Mouse (Mus musculus): Measurements from ENCODE around the gene Pdxp. TPM values are rescaled to one million over a fixed set of nuclear protein-coding genes. Genes with fewer than 3 reads are reported as not detected.
A peak's percentile ranks its signal among the peaks of the same experiment; 100 is the strongest.

The Pdxp gene
- polyA plus RNA-seq, 1 experiment from 2014 or later: 105 TPM

GRCm38 (mm10) chr15:78931577-78931976 is 17.9 kb downstream of the Pdxp start:
- H3K36me3 ChIP-seq (replicated peaks; ENCODE audit: control insufficient read depth, insufficient read depth): 0 out of 2 replicates have a peak, but pooled peaks cover 4% of the 10 kb centered on the region
- H3K27ac ChIP-seq: no peak overlapping the region
- no peak overlapping the region for H3K4me3 ChIP-seq (replicated peaks; ENCODE audit: low read length)
- H3K27me3 ChIP-seq (ENCODE audit: control insufficient read depth, insufficient read depth, low read length): peaks cover 15% of the 10 kb centered on the region
- 24% methylated on average over 3 of the region's 3 CpGs for WGBS
- H3K4me1 ChIP-seq (replicated peaks; ENCODE audit: control insufficient read depth, insufficient read depth, low read length): peaks cover 18% of the 10 kb centered on the region
- no peak overlapping the region for H3K9ac ChIP-seq
- no peak for ATAC-seq (ENCODE audit: low FRiP score)
- no peaks in the 10 kb centered on the region for H3K9me3 ChIP-seq (ENCODE audit: control insufficient read depth, low read length)
- no peak for DNase-seq (ENCODE audit: low spot score)
- H3K4me2 ChIP-seq (replicated peaks): no peak overlapping the region

GRCm38 (mm10) chr15:78934784-78935320 is 21.1 kb downstream of the Pdxp start, which contains the start of gene Nol12:
TSS of gene Nol12 (plus strand) at chr15:78934933.
- Histone ChIP-seq H3K27me3 (ENCODE audit: control insufficient read depth, insufficient read depth, low read length) (no peaks in the 10 kb centered on the region), H3K4me1 (replicated peaks; ENCODE audit: control insufficient read depth, insufficient read depth, low read length) (peaks cover 11% of the 10 kb centered on the region), H3K9me3 (ENCODE audit: control insufficient read depth, low read length) (no peaks in the 10 kb centered on the region), H3K36me3 (replicated peaks; ENCODE audit: control insufficient read depth, insufficient read depth) (peaks cover 35% of the 10 kb centered on the region), H3K9ac (peak within 1 kb of the TSS; percentile 68), H3K4me3 (replicated peaks; ENCODE audit: low read length) (peak within 1 kb of the TSS; percentile 49), H3K27ac (peak within 1 kb of the TSS; percentile 79), H3K4me2 (replicated peaks) (peak within 1 kb of the TSS; percentile 64)
- DNase-seq (ENCODE audit: low spot score) (peak; percentile 94), ATAC-seq (ENCODE audit: low FRiP score) (peak; percentile 90)
- WGBS: under 1% methylated on average over 42 of the region's 42 CpGs

- WGBS: 91% methylated on average over 12 of the region's 12 CpGs
- peak overlapping the region; percentile 64; the same call in 1 of the 2 replicates for H3K4me2 ChIP-seq (replicated peaks)
- peaks cover 50% of the 10 kb centered on the region for H3K36me3 ChIP-seq (replicated peaks; ENCODE audit: control insufficient read depth, insufficient read depth)
- no peaks in the 10 kb centered on the region for H3K9me3 ChIP-seq (ENCODE audit: control insufficient read depth, low read length)
- H3K4me3 ChIP-seq (replicated peaks; ENCODE audit: low read length): no peak overlapping the region
- DNase-seq (ENCODE audit: low spot score) (no peak), ATAC-seq (ENCODE audit: low FRiP score) (no peak)
- H3K9ac ChIP-seq: no peak overlapping the region
- peaks cover 11% of the 10 kb centered on the region for H3K4me1 ChIP-seq (replicated peaks; ENCODE audit: control insufficient read depth, insufficient read depth, low read length)
- H3K27ac ChIP-seq: no peak overlapping the region
- no peaks in the 10 kb centered on the region for H3K27me3 ChIP-seq (ENCODE audit: control insufficient read depth, insufficient read depth, low read length)
These were observed 22.7 kb downstream of the Pdxp start for GRCm38 (mm10) chr15:78936403-78936802.

GRCm38 (mm10) chr15:78937311-78937710 is 23.6 kb downstream of the Pdxp start:
- Histone ChIP-seq H3K4me3 (replicated peaks; ENCODE audit: low read length) (no peak overlapping the region), H3K4me2 (replicated peaks) (no peak overlapping the region), H3K9ac (no peak overlapping the region), H3K27me3 (ENCODE audit: control insufficient read depth, insufficient read depth, low read length) (no peaks in the 10 kb centered on the region), H3K27ac (no peak overlapping the region), H3K9me3 (ENCODE audit: control insufficient read depth, low read length) (no peaks in the 10 kb centered on the region), H3K4me1 (replicated peaks; ENCODE audit: control insufficient read depth, insufficient read depth, low read length) (peaks cover 11% of the 10 kb centered on the region), H3K36me3 (replicated peaks; ENCODE audit: control insufficient read depth, insufficient read depth) (peaks cover 53% of the 10 kb centered on the region)
- no peak for DNase-seq (ENCODE audit: low spot score)
- WGBS: 82% methylated on average over 10 of the region's 10 CpGs
- no peak for ATAC-seq (ENCODE audit: low FRiP score)

GRCm38 (mm10) chr15:78937963-78938362 is 24.2 kb downstream of the Pdxp start:
- 78% methylated on average over 2 of the region's 2 CpGs for WGBS
- Histone ChIP-seq H3K27me3 (ENCODE audit: control insufficient read depth, insufficient read depth, low read length) (no peaks in the 10 kb centered on the region), H3K36me3 (replicated peaks; ENCODE audit: control insufficient read depth, insufficient read depth) (peaks cover 53% of the 10 kb centered on the region), H3K9me3 (ENCODE audit: control insufficient read depth, low read length) (no peaks in the 10 kb centered on the region), H3K27ac (no peak overlapping the region), H3K9ac (no peak overlapping the region), H3K4me3 (replicated peaks; ENCODE audit: low read length) (no peak overlapping the region), H3K4me1 (replicated peaks; ENCODE audit: control insufficient read depth, insufficient read depth, low read length) (peaks cover 11% of the 10 kb centered on the region), H3K4me2 (replicated peaks) (no peak overlapping the region)
- ATAC-seq (ENCODE audit: low FRiP score): no peak
- DNase-seq (ENCODE audit: low spot score): no peak

- Histone ChIP-seq H3K9me3 (ENCODE audit: control insufficient read depth, low read length) (no peaks in the 10 kb centered on the region), H3K27ac (no peak overlapping the region), H3K27me3 (ENCODE audit: control insufficient read depth, insufficient read depth, low read length) (no peaks in the 10 kb centered on the region), H3K4me3 (replicated peaks; ENCODE audit: low read length) (no peak overlapping the region), H3K4me1 (replicated peaks; ENCODE audit: control insufficient read depth, insufficient read depth, low read length) (peaks cover 8% of the 10 kb centered on the region), H3K36me3 (replicated peaks; ENCODE audit: control insufficient read depth, insufficient read depth) (peaks cover 53% of the 10 kb centered on the region), H3K9ac (no peak overlapping the region), H3K4me2 (replicated peaks) (no peak overlapping the region)
- 94% methylated on average over 13 of the region's 13 CpGs for WGBS
- DNase-seq (ENCODE audit: low spot score) (no peak), ATAC-seq (ENCODE audit: low FRiP score) (no peak)
These were observed 26.6 kb downstream of the Pdxp start for GRCm38 (mm10) chr15:78940325-78940724.

- peak overlapping the region; percentile 48 for H3K4me2 ChIP-seq (replicated peaks)
- H3K4me3 ChIP-seq (replicated peaks; ENCODE audit: low read length): peak overlapping the region; percentile 14; the same call in 1 of the 2 replicates
- H3K9me3 ChIP-seq (ENCODE audit: control insufficient read depth, low read length): no peaks in the 10 kb centered on the region
- H3K36me3 ChIP-seq (replicated peaks; ENCODE audit: control insufficient read depth, insufficient read depth): peaks cover 39% of the 10 kb centered on the region
- H3K27me3 ChIP-seq (ENCODE audit: control insufficient read depth, insufficient read depth, low read length): no peaks in the 10 kb centered on the region
- peak overlapping the region; percentile 48 for H3K9ac ChIP-seq
- under 1% methylated on average over 9 of the region's 9 CpGs for WGBS
- H3K4me1 ChIP-seq (replicated peaks; ENCODE audit: control insufficient read depth, insufficient read depth, low read length): 0 out of 2 replicates have a peak, but pooled peaks cover 4% of the 10 kb centered on the region
- no peak overlapping the region for H3K27ac ChIP-seq
- peak; percentile 47 for ATAC-seq (ENCODE audit: low FRiP score)
- DNase-seq (ENCODE audit: low spot score): peak; percentile 83
These were observed 28.9 kb downstream of the Pdxp start for GRCm38 (mm10) chr15:78942663-78943062.

- no peaks in the 10 kb centered on the region for H3K27me3 ChIP-seq (ENCODE audit: control insufficient read depth, insufficient read depth, low read length)
- no peak overlapping the region for H3K4me2 ChIP-seq (replicated peaks)
- no peak overlapping the region for H3K4me3 ChIP-seq (replicated peaks; ENCODE audit: low read length)
- H3K9me3 ChIP-seq (ENCODE audit: control insufficient read depth, low read length): no peaks in the 10 kb centered on the region
- H3K36me3 ChIP-seq (replicated peaks; ENCODE audit: control insufficient read depth, insufficient read depth): peaks cover 11% of the 10 kb centered on the region
- WGBS: 72% methylated on average over 7 of the region's 7 CpGs
- H3K27ac ChIP-seq: no peak overlapping the region
- H3K4me1 ChIP-seq (replicated peaks; ENCODE audit: control insufficient read depth, insufficient read depth, low read length): peaks cover 22% of the 10 kb centered on the region; the same call in 1 of the 2 replicates
- H3K9ac ChIP-seq: no peak overlapping the region
- DNase-seq (ENCODE audit: low spot score): no peak
- ATAC-seq (ENCODE audit: low FRiP score): no peak
These were observed 32.5 kb downstream of the Pdxp start for GRCm38 (mm10) chr15:78946232-78946631.

GRCm38 (mm10) chr15:78947657-78948056 is 33.9 kb downstream of the Pdxp start, which contains the start of gene Triobp:
TSS of gene Triobp (plus strand) at chr15:78947724.
- H3K27me3 ChIP-seq (ENCODE audit: control insufficient read depth, insufficient read depth, low read length): no peaks in the 10 kb centered on the region
- peak within 1 kb of the TSS; percentile 69 for H3K27ac ChIP-seq
- peaks cover 22% of the 10 kb centered on the region; the same call in 1 of the 2 replicates for H3K4me1 ChIP-seq (replicated peaks; ENCODE audit: control insufficient read depth, insufficient read depth, low read length)
- ATAC-seq (ENCODE audit: low FRiP score): peak; percentile 96
- H3K4me2 ChIP-seq (replicated peaks): peak within 1 kb of the TSS; percentile 66
- no peaks in the 10 kb centered on the region for H3K9me3 ChIP-seq (ENCODE audit: control insufficient read depth, low read length)
- H3K36me3 ChIP-seq (replicated peaks; ENCODE audit: control insufficient read depth, insufficient read depth): peaks cover 18% of the 10 kb centered on the region
- under 1% methylated on average over 24 of the region's 24 CpGs for WGBS
- H3K9ac ChIP-seq: peak within 1 kb of the TSS; percentile 82
- H3K4me3 ChIP-seq (replicated peaks; ENCODE audit: low read length): peak within 1 kb of the TSS; percentile 69
- DNase-seq (ENCODE audit: low spot score): peak; percentile 90

Data from hindbrain, embryonic 14.5 days (tissue).